In the genomic region with DNA sequence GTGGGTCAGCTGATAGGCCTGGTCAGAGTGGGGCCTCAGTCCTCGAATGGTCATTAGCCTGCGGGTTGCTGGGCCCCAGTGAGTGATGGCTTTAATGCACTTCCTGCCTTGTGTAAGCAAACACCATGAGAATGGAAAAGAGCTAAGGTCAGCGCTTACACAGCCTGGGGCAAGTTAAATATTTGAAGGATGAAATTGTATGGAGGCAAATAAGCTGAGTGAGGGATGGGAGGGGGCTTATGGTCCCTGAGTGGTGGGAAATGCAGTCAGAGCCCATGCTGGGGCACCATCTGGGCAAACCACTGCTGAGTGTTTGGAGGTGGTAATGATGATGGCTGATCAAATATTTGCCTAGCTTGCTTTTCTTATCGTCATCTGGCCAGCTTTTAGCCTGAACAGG, we compare ENCODE assay signal across 15 mouse cellular contexts. TPM values are rescaled to one million over a fixed set of nuclear protein-coding genes. Genes with fewer than 3 reads are reported as not detected.
DNase-seq lines count a peak whose midpoint lies in the region; ATAC-seq and TF ChIP-seq lines count a peak whose summit lies in the region.
"Had no signal": no experiment of that assay in that cellular context is flagged by ENCODE, and none has a peak within 500 bp of the region (broad histone marks: within the 10 kb centered on the region; RNA-seq: fewer than 3 reads in every experiment).

No protein-coding gene starts in this region.

- no peak for DNase-seq in liver, embryonic 11.5 days (ENCODE audit: low spot score)
- DNase-seq in brain, embryonic 14.5 days (ENCODE audit: low read depth): peak; percentile 54
- peak; percentile 51 for DNase-seq in embryo, embryonic 10.5 days (ENCODE audit: low spot score)
- DNase-seq in limb, embryonic 10.5 days (ENCODE audit: low spot score): no peak
- no peak for DNase-seq in left cerebral cortex, postnatal 25 days (ENCODE audit: low spot score in 2 of 2)
- no peak for DNase-seq in adipocyte (ENCODE audit: low spot score)
- no peak for DNase-seq in spleen, adult 12 weeks (ENCODE audit: low spot score)
- DNase-seq: cerebellum, adult 8-10 months; kidney, postnatal 4 days; thymus, postnatal 36 days had no signal

- no peak for TF ChIP-seq CTCF in brain, embryonic 14.5 days (IDR thresholded peaks at IDR 0.05; ENCODE audit: borderline replicate concordance, extremely low read depth, insufficient read depth, insufficient read length)

- H3K27me3 ChIP-seq in liver, embryonic 16.5 days (ENCODE audit: control insufficient read depth, insufficient read depth, low read depth, low read length): no peaks in the 10 kb centered on the region
- H3K27me3 ChIP-seq in liver, embryonic 11.5 days (replicated peaks; ENCODE audit: control insufficient read depth, insufficient read depth, low read length): no peaks in the 10 kb centered on the region
- no peaks in the 10 kb centered on the region for H3K27me3 ChIP-seq in limb, embryonic 10.5 days (ENCODE audit: low read depth, poor library complexity, severe bottlenecking)
- H3K27me3 ChIP-seq: limb, embryonic 13.5 days had no signal

- ATAC-seq in liver, embryonic 16.5 days (ENCODE audit: low read depth): 0 out of 2 replicates have a peak, but pooled peaks have one; percentile 50
- no peak for ATAC-seq in liver, embryonic 11.5 days (replicated peaks; ENCODE audit: low FRiP score)

- intact Hi-C loops in left cerebral cortex, postnatal 25 days (cut with DNase I): no loop called here

- no peaks in the 10 kb centered on the region; the same call in 1 of the 2 replicates for H3K4me1 ChIP-seq in liver, embryonic 16.5 days (ENCODE audit: control insufficient read depth, low read depth, low read length)
- no peaks in the 10 kb centered on the region for H3K4me1 ChIP-seq in liver, embryonic 11.5 days (replicated peaks; ENCODE audit: control insufficient read depth, insufficient read depth, low read length)
- H3K4me1 ChIP-seq in limb, embryonic 10.5 days: peaks cover 42% of the 10 kb centered on the region
- H3K4me1 ChIP-seq: limb, embryonic 13.5 days had no signal

- no peak for TF ChIP-seq POLR2A in brain, embryonic 14.5 days (IDR thresholded peaks at IDR 0.05; ENCODE audit: borderline replicate concordance, extremely low read depth, insufficient read depth, insufficient read length, poor library complexity, severe bottlenecking)

- H3K9me3 ChIP-seq in liver, embryonic 16.5 days (replicated peaks; ENCODE audit: control insufficient read depth, low read length): no peaks in the 10 kb centered on the region
- no peaks in the 10 kb centered on the region for H3K9me3 ChIP-seq in liver, embryonic 11.5 days (ENCODE audit: control insufficient read depth, low read length)
- no peaks in the 10 kb centered on the region for H3K9me3 ChIP-seq in limb, embryonic 10.5 days (replicated peaks)
- H3K9me3 ChIP-seq: heart, embryonic 15.5 days; limb, embryonic 13.5 days had no signal

- WGBS in liver, embryonic 16.5 days (ENCODE audit: insufficient replicate concordance): 36% methylated on average over 4 of the region's 4 CpGs
- 46% methylated on average over 4 of the region's 4 CpGs for WGBS in liver, embryonic 11.5 days
- 37% methylated on average over 4 of the region's 4 CpGs for WGBS in limb, embryonic 10.5 days

- H3K27ac ChIP-seq in liver, embryonic 16.5 days (ENCODE audit: low read length): no peak overlapping the region
- H3K27ac ChIP-seq in liver, embryonic 11.5 days (ENCODE audit: low read depth, low read length): no peak overlapping the region
- peak overlapping the region; percentile 46; the same call in 1 of the 2 replicates for H3K27ac ChIP-seq in limb, embryonic 10.5 days
- H3K27ac ChIP-seq: heart, embryonic 15.5 days; limb, embryonic 13.5 days had no signal

- H3K36me3 ChIP-seq in liver, embryonic 16.5 days (ENCODE audit: control insufficient read depth, insufficient read depth): no peaks in the 10 kb centered on the region
- H3K36me3 ChIP-seq in liver, embryonic 11.5 days (ENCODE audit: control insufficient read depth, insufficient read depth, low read length): no peaks in the 10 kb centered on the region
- no peaks in the 10 kb centered on the region for H3K36me3 ChIP-seq in limb, embryonic 10.5 days
- H3K36me3 ChIP-seq: heart, embryonic 15.5 days; limb, embryonic 13.5 days had no signal

- H3K4me3 ChIP-seq in liver, embryonic 16.5 days (ENCODE audit: low read depth, low read length): no peak overlapping the region
- H3K4me3 ChIP-seq in liver, embryonic 11.5 days (ENCODE audit: low read depth, low read length): no peak overlapping the region
- H3K4me3 ChIP-seq in limb, embryonic 10.5 days: no peak overlapping the region
- H3K4me3 ChIP-seq: heart, embryonic 15.5 days; limb, embryonic 13.5 days had no signal

- H3K4me2 ChIP-seq in liver, embryonic 16.5 days (ENCODE audit: low read depth, low read length): no peak overlapping the region
- no peak overlapping the region for H3K4me2 ChIP-seq in liver, embryonic 11.5 days
- H3K4me2 ChIP-seq: heart, embryonic 15.5 days; limb, embryonic 13.5 days had no signal

- H3K9ac ChIP-seq in liver, embryonic 16.5 days (ENCODE audit: low read depth, low read length): no peak overlapping the region
- no peak overlapping the region for H3K9ac ChIP-seq in liver, embryonic 11.5 days (ENCODE audit: low read depth, low read length)
- H3K9ac ChIP-seq: heart, embryonic 15.5 days; limb, embryonic 13.5 days had no signal

RNA-seq across cellular contexts. Expression of a gene that starts 22.4 kb away (rescaled TPM):
- polyA plus RNA-seq in liver, embryonic 16.5 days (2015; fragmentation: Nextera tagmentation; extraction: Ambion mirVana): 0.06 TPM in 1 of 2 replicates, not detected in the other
- polyA plus RNA-seq in liver, embryonic 11.5 days (2014; fragmentation: Nextera tagmentation; extraction: Ambion mirVana): not detected in 2 replicates
- 15.0 and 22.7 TPM in 2 replicates for polyA plus RNA-seq in brain, embryonic 14.5 days (2012; rRNA removed)
- polyA plus RNA-seq in limb, embryonic 10.5 days (2016; fragmentation: Nextera tagmentation; extraction: Ambion mirVana): 0.06 and 0.13 TPM in 2 replicates
- 10 to 100 TPM; 32.4 to 36.1 TPM for total RNA-seq in left cerebral cortex, postnatal 25 days (2021)
- total RNA-seq: CH12.LX; megakaryocyte-erythroid progenitor cell, adult 5-6 weeks had no signal

RNA-seq across cellular contexts. Expression of a gene that starts 56.9 kb away (rescaled TPM):
- 0.11 and 0.31 TPM in 2 replicates for polyA plus RNA-seq in liver, embryonic 16.5 days (2015; fragmentation: Nextera tagmentation; extraction: Ambion mirVana)
- polyA plus RNA-seq in liver, embryonic 11.5 days (2014; fragmentation: Nextera tagmentation; extraction: Ambion mirVana): 0.70 and 0.71 TPM in 2 replicates
- 12.3 and 15.0 TPM in 2 replicates for polyA plus RNA-seq in brain, embryonic 14.5 days (2012; rRNA removed)
- 0.40 and 0.74 TPM in 2 replicates for polyA plus RNA-seq in limb, embryonic 10.5 days (2016; fragmentation: Nextera tagmentation; extraction: Ambion mirVana)
- total RNA-seq in left cerebral cortex, postnatal 25 days (2021): 10 to 100 TPM; 28.2 to 33.1 TPM
- total RNA-seq: CH12.LX; megakaryocyte-erythroid progenitor cell, adult 5-6 weeks had no signal

Comparison
In these comparisons a context has a peak if more than half of its experiments do, and no peak if none do; other contexts are left out.
1. DNase-seq: peak in brain, embryonic 14.5 days (single experiment) and embryo, embryonic 10.5 days (single experiment); none in liver, embryonic 11.5 days (single experiment), limb, embryonic 10.5 days (single experiment), left cerebral cortex, postnatal 25 days (0 of 2), adipocyte (single experiment) and spleen, adult 12 weeks (single experiment).
2. RNA of a gene that starts 22.4 kb away (polyA plus RNA-seq): 15.0 to 22.7 TPM in brain, embryonic 14.5 days; 0.06 to 0.13 TPM in limb, embryonic 10.5 days, 0.06 TPM in liver, embryonic 16.5 days and not detected in liver, embryonic 11.5 days; every median in the first group is over 10 times any median in the second.